Mouse (Mus musculus) retina, embryonic 14.5 days (tissue): ENCODE data around the gene Trpv2.
"Not testable (repeated sequence)": the region's sequence is repeated elsewhere in the genome, so short reads cannot be mapped to it uniquely, and the experiment has no call there.

ENCODE experiments used
- DNase-seq: peaks from one replicate; pipeline ENCODE4 v3.0.0-alpha.2; 2015; ENCODE audit warnings: low spot score

Gene Trpv2

DNA sequence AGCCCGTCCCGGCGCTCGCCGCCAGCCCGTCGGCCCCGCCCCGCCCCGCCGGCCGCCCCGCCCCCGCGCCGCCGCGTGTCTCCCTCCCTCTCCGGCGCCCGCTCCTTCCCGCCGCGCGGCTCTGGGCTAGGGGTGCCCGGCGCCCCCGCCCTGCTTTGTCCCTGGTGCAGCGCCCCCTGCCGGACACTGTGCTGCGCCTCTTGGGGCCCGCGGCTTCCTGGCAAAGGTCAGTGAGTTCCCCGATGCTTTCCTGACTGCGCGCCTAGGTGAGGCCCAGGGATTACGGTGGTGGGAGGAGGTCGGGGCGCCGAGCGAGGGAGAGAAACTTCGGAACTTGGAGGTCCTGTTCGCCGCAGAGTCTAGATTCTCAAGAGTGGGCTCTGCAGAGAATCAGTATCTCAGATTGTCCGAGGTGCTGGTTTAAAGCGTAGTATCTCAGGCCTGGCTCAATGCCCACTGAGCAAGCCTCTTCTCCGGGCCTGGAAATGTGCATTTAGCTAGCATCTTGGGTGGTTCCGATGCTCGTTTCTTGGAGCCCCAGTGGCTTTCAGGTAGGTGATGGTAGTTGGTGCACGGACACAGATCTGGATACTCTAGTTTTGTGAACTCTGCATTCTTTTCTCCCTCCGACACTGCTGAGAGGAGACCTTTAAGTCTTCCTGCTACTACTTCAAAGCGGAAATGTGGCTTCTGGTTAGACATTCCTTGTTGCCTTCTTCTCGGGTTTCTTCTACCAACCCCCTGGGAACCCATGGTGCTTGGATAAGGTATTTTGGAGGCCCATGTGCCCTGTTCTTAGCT lies 74.5 kb downstream of the Trpv2 start, which contains the start of gene Mmgt2:
Mmgt2 (plus strand) TSS at position 74 of the 801 bp plus-strand sequence.
- peak; percentile 97 for DNase-seq

DNA sequence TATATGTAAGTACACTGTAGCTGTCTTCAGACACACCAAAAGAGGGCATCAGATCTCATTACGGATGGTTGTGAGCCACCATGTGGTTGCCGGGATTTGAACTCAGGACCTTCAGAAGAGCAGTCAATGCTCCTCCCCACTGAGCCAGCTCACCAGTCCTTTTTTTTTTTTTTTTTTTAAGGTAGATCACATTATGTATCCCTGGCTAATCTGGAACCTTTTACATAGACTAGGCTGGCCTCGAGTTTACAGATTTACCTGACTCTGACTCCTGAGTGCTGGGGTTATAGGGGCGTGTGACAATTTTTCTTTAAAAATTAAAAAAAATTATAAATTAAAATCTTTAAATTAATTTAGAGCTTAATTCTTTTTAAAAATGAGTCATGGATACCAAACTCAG lies 75.5 kb downstream of the Trpv2 start:
- not testable (repeated sequence) for DNase-seq
